Mouse (Mus musculus): ENCODE measurements around the gene Oas1h.
"Not testable (repeated sequence)": the region's sequence is repeated elsewhere in the genome, so short reads cannot be mapped to it uniquely, and the experiment has no call there.

Oas1h gene

GRCm38 (mm10) chr5:120861121-120861520 lies at the start of gene Oas1h:
Oas1h (plus strand) TSS chr5:120861421.
- no peak for DNase-seq (ENCODE audit: low spot score)

DNA sequence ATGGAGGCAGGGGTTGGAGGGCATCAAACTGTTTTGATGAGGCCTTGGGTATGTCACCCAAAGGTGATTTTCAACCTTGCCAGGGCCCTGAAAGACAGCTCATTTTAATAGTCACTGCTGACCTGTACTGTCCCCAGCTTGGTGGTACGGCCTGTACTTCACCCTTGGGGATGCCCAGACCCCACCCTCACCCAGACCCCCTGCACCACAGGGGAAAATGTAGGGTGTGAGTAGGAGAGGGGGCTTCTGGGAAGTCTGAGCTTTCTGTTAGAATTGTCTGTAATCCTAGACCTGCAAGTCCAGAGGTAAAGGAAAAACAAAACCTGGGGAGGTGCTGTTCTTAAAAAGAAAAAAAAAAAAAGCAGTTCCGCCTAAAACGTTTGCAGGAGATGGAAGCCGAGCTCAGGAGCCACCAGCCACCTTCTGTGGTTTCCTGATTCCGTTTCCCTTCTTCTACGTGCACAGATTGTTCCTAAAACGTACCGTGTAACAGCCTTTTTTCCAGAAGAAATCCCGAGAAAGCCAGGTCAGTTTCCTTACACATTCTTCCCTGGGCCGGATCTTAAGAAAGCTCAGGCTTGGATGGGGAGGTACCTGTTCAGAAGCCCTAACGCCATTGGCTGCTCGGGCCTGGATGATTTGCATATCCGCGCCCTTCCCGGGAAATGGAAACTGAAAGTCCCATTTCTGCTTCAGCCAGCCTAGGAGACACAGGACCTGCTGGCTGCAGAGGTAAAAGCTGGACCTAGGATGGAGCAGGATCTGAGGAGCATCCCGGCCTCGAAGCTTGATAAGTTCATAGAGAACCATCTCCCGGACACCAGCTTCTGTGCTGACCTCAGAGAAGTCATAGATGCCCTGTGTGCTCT lies 49.0 kb upstream of the Oas1h start, which contains the start of gene Oas1c:
Gene Oas1c (minus strand): TSS at position 564 of the 869 bp plus-strand sequence.
- peak; percentile 72 for DNase-seq (ENCODE audit: low spot score)

DNA sequence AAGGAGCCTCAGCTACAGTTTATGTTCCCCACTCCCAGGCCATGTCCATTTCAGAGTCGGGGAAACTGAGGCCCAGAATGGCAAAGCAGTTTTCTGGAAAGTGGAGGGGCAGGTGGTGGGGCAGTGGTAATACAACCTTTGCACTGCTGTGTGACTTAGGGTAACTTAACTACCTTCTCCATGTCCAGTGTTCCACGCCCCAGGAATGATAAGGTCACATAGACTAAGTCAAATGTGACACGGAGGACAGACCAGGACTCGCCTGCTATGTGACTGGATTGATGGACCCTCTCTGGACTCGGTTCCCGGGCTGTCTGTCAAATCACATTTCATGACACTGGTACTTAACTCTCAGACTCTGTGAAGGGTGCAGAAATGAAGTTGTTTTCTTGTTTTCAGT lies 48.2 kb upstream of the Oas1h start:
- DNase-seq (ENCODE audit: low spot score): no peak

- no peak for DNase-seq (ENCODE audit: low spot score)
These were observed 45.3 kb upstream of the Oas1h start for GRCm38 (mm10) chr5:120815949-120816348.

DNA sequence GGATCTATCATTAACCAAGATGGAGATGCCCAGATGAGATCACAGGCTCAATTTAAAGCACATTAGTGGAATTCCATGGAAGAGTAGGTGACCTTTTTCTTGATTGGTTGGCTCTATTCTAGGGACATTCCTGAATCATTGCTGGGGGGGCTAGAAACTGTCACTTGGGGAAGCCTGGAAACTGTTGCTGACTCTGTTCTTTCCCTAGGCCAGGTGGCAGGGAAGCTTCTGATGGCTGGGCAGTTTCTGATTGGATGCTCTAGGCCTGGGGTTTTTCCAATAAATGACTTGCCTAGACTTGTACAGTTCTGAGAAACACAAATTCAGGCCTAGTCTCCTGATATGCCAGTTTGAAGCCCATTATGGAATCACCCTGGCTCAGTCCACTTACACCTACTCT lies 42.2 kb upstream of the Oas1h start:
- no peak for DNase-seq (ENCODE audit: low spot score)

GRCm38 (mm10) chr5:120831031-120831430 lies 30.2 kb upstream of the Oas1h start:
- DNase-seq (ENCODE audit: low spot score): no peak

DNA sequence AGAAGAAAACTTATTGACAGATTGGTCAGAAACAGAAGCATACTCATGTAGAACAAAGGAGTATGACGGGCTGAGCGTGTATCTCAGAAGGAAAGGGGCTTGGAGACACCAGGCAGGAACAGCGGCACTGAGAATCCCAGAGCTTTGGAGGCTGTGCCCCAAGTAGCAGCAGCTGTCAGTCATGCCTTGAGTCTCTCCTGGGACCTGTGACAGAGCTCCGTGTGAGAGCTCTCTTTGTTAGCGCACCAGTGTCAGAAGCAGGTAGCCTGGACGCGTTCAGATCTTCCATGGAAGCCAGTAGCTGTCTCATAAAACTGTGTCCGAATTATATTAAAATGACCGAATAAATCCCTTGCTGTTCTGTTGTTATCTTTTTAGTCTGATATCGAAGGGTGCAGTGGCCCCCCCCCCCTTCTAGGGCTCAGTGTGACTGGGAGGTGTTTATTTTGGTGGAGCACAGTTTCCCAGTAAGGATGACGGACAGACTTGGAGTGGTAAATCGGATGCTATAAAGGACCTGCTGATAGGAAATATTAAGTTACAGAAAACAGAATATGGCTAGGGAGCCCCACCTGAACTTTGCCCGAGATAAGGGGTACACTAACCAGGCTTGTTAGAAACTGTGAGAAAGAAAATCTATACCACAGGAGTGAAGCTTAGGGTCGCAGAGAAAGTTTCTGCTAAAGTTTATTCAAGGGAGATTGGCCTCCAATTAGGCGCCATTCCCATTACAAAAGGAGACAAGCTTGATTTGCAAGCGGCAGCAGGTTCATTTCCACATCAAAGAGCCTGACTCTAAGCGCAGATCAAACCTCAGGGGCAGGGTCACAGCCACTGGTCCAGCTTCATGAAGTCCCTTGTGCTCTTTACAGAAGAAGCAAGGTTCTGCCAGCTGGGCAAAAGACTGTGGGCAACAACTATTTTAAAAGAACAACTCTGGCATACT lies 27.6 kb upstream of the Oas1h start:
- no peak for DNase-seq (ENCODE audit: low spot score)

DNA sequence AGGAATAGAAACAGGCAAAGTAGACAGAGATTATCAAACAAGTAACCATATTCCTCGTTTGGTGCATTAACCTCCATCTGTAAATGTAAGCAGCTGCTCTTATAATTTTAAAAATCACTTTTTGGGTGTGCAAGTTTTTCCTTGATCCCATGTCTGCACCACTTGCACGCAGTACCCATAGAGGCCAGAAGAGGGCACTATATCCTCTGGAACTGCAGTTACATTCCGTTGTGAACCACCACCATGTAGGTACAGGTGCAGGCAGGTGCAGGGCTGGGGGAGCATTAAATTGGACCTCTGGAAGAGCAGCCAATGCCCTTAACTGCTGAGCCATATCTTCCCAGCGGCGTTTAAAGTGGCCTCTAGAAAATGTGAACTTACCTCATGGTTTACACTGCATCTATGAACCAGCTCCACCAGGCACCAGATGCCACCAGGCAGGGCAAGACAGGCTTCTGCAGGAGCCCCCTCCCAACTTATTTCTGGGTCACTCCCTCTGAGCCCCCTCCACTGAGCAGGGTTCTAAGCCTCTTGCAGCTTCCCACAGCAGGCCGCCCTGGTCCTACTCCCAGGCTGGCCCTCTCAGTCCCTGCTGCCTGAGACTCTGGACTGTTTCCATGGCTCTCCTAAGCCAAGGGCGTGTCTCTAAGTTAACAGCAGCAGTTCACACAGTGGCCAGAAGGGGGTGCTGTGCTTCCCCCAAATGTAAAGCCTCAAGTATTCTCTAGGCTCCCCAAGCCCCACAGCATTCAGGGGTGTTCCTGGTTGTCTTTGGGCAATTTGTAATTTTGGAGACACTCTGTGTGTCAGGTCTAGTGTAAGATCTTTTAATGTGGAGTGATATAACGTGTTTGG lies 24.3 kb upstream of the Oas1h start:
- peak; percentile 51 for DNase-seq (ENCODE audit: low spot score)

GRCm38 (mm10) chr5:120844713-120845112 lies 16.5 kb upstream of the Oas1h start:
- DNase-seq (ENCODE audit: low spot score): peak; percentile 58

DNA sequence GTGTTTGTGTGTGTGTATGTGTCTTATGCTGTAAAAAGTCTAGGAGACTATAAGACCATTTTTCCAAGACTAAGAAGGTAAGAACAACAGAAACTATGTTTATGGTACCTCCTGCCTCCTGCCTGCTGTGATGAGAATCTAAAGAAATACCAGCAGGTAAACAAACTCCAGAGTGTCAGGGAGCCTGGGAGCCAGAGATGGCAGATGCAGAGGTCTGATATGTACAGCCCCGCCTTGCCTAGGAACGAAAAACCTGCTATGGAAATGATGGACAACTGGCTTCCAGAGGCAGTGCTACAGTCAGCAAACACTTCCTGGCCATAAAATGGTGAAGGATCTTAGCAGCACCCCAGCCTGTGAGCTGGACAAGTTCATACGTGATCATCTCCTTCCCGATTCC lies 14.2 kb upstream of the Oas1h start, which contains the start of gene Oas1f:
Gene Oas1f (plus strand): TSS at position 301 of the 400 bp plus-strand sequence.
- no peak for DNase-seq (ENCODE audit: low spot score)

GRCm38 (mm10) chr5:120849601-120850136 lies 11.6 kb upstream of the Oas1h start:
- peak; percentile 44 for DNase-seq (ENCODE audit: low spot score)

DNA sequence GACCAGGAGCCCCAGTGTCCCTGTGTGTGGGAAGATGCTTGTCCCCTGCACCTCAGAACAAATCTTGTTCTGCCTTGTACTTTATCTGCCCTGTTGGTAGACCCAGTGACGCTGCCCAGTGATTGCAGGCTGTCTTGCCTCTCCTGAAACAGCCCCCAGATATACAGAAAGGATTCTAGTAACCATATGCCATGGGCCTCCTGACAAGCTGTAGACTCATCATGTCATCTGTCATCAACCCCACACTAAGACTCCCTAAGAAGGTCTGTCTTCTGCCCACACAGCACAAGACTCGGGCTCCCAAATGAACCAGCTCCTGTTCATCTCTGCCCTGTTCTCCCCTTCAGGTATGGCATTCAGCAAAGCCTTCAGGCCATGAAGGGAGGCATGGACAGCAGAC lies 2.0 kb upstream of the Oas1h start:
- no peak for DNase-seq (ENCODE audit: low spot score)

DNA sequence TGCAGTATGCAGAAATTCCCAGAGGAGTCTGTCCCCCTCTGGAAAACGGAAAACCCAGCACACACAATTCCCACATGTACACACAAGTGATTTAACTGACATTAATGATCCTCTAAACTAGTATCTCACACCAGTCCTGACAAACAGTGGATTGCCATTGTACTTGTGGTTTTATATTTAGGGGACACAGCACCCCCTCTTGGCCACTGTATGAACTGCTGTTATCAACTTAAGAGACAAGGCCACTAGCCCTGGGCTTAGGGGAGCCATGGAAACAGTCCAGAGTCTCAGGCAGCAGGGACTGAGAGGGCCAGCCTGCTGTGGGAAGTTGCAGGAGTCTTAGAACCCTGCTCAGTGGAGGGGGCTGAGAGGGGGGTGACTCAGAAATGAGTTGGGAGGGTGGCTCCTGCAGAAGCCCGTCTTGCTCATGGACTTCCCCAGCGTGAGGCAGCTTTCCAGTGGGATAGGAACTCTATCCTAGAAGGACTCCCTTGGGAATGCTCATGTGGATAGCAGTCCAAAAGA lies 4.2 kb downstream of the Oas1h start:
- DNase-seq (ENCODE audit: low spot score): peak; percentile 11

GRCm38 (mm10) chr5:120869436-120870015 lies 8.3 kb downstream of the Oas1h start:
- DNase-seq (ENCODE audit: low spot score): no peak

GRCm38 (mm10) chr5:120870081-120870480 lies 8.9 kb downstream of the Oas1h start:
- no peak for DNase-seq (ENCODE audit: low spot score)

DNA sequence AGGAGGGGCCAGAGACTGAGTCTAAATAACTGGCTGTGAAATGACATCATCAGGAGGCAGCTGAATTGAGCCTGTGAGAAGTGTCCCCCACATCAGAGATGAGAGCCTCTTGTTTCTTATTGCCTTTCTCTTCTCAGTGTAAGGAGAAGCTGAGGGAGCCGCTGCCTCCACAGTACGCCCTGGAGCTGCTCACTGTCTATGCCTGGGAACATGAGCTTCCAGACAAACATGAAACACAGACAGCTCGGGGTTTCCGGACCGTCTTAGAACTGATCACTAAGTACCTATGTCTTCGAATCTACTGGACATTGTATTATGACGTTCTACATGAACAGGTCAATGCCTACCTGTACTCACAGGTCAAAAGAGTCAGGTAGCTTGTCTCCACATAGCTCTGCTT lies 9.6 kb downstream of the Oas1h start:
- DNase-seq (ENCODE audit: low spot score): no peak

- no peak for DNase-seq (ENCODE audit: low spot score)
These were observed 10.2 kb downstream of the Oas1h start for GRCm38 (mm10) chr5:120871469-120871868.

DNA sequence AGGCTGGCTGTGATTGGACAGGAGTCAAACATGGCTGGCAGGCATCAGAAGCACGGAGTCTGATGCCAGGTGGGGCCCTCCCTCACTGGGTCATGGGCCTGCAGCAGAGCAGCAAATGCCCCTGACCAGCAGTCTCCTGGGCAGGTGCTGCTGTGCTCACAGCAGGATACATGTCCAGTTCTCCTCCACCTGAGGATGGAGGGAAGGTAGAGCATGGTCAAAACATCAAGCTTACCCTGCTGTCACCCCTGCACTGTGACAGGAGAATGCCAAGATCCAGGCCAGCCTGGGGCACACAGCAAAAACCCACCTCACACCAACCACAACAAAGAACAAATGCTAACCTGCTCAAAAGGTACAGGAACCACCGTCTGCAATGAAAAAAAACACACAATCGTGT lies 15.6 kb downstream of the Oas1h start:
- not testable (repeated sequence) for DNase-seq (ENCODE audit: low spot score)

- DNase-seq (ENCODE audit: low spot score): not testable (repeated sequence)
These were observed 16.2 kb downstream of the Oas1h start for GRCm38 (mm10) chr5:120877407-120877806.

- DNase-seq (ENCODE audit: low spot score): not testable (repeated sequence)
These were observed 17.6 kb downstream of the Oas1h start for GRCm38 (mm10) chr5:120878803-120879202.

- not testable (repeated sequence) for DNase-seq (ENCODE audit: low spot score)
These were observed 20.5 kb downstream of the Oas1h start for GRCm38 (mm10) chr5:120881681-120882080.

All from urinary bladder, postnatal 25 days (tissue).